ENCODE assay signal across 13 mouse cellular contexts in the genomic region with DNA sequence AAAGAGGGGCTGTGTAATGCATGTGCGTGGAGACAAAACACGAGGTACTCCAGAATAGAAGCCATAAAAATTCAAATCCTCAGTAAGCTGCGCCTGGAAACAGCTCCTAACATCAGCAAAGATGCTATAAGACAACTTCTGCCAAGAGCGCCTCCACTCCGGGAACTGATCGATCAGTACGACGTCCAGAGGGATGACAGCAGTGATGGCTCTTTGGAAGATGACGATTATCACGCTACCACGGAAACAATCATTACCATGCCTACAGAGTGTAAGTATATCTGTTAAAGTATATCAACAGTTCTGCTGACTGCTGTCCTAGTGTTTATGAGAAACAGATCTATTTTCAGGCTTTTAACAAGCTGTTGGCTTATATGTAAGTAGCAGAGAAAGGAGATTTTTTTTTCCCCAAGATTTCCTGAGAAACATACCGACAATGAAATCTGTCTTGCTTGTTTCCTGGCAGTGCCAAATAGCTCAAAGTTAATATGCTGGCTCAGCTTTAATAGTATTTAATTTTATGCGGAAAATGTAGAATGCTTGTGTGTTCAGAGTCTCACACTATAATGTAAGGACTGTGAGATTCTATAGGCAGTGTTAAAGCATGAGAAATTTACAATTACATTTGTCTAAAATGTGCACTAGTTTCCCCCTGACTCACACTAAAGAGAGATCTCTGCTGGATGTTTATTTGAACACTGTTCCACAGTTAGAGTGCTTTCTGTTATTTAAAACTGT. TPM values are rescaled to one million over a fixed set of nuclear protein-coding genes. Genes with fewer than 3 reads are reported as not detected.
DNase-seq lines count a peak whose midpoint lies in the region; ATAC-seq lines count a peak whose summit lies in the region.
"Had no signal": no experiment of that assay in that cellular context is flagged by ENCODE, and none has a peak within 500 bp of the region (broad histone marks: within the 10 kb centered on the region; RNA-seq: fewer than 3 reads in every experiment).

No protein-coding gene starts in this region.

- H3K4me3 ChIP-seq in heart, embryonic 15.5 days: no peak overlapping the region
- 0 out of 2 replicates have a peak overlapping the region, but pooled peaks have one; percentile 30 for H3K4me3 ChIP-seq in embryonic facial prominence, embryonic 10.5 days

- ATAC-seq in heart, embryonic 15.5 days (replicated peaks; ENCODE audit: insufficient number of reproducible peaks, insufficient read depth, low FRiP score, low read depth): no peak
- ATAC-seq: activated CD4-positive, CD25-positive, alpha-beta regulatory T cell, adult 4 months; CD4-positive, CD25-positive, alpha-beta regulatory T cell, adult 4 months had no signal

- no peaks in the 10 kb centered on the region for H3K9me3 ChIP-seq in heart, embryonic 15.5 days (replicated peaks)
- H3K9me3 ChIP-seq in embryonic facial prominence, embryonic 10.5 days: no peaks in the 10 kb centered on the region

- intact Hi-C loops in heart, postnatal 36 days (cut with DNase I): no loop called here

- no peaks in the 10 kb centered on the region for H3K27me3 ChIP-seq in heart, embryonic 15.5 days
- H3K27me3 ChIP-seq in embryonic facial prominence, embryonic 10.5 days (replicated peaks; ENCODE audit: low read depth, poor library complexity, severe bottlenecking): no peaks in the 10 kb centered on the region

- H3K4me1 ChIP-seq in heart, embryonic 15.5 days (replicated peaks): no peaks in the 10 kb centered on the region; the same call in 1 of the 2 replicates
- peaks cover 49% of the 10 kb centered on the region for H3K4me1 ChIP-seq in embryonic facial prominence, embryonic 10.5 days

- no peak for DNase-seq in heart, adult 18-20 months
- DNase-seq in embryonic facial prominence, embryonic 10.5 days (ENCODE audit: low spot score): no peak
- DNase-seq in layer of hippocampus, adult 8-10 months (ENCODE audit: low spot score in 2 of 2): peak; percentile 45 to 57
- peak; percentile 23 for DNase-seq in right cerebral cortex, adult 18-20 months
- no peak for DNase-seq in lung, postnatal 4 days
- DNase-seq in ovary, adult 18-20 months (ENCODE audit: low spot score): no peak
- no peak for DNase-seq in heart, postnatal 36 days
- DNase-seq: cerebellum, postnatal 36 days; kidney, postnatal 14 days had no signal

- 0 out of 2 replicates have a peak overlapping the region, but pooled peaks have one; percentile 20 for H3K4me2 ChIP-seq in heart, embryonic 15.5 days

- no peaks in the 10 kb centered on the region for H3K36me3 ChIP-seq in heart, embryonic 15.5 days
- no peaks in the 10 kb centered on the region for H3K36me3 ChIP-seq in embryonic facial prominence, embryonic 10.5 days (replicated peaks)

- no peak overlapping the region for H3K9ac ChIP-seq in heart, embryonic 15.5 days

- H3K27ac ChIP-seq in heart, embryonic 15.5 days: no peak overlapping the region
- H3K27ac ChIP-seq in embryonic facial prominence, embryonic 10.5 days (replicated peaks): no peak overlapping the region
- H3K27ac ChIP-seq: macrophage had no signal

- WGBS in heart, embryonic 15.5 days: 46% methylated on average over 13 of the region's 13 CpGs
- WGBS in embryonic facial prominence, embryonic 10.5 days: 65% methylated on average over 13 of the region's 13 CpGs

RNA-seq across cellular contexts. Expression of a gene that starts 0.6 kb away (rescaled TPM):
- polyA plus RNA-seq in heart, embryonic 15.5 days (2015; fragmentation: Nextera tagmentation; extraction: Ambion mirVana): 2.0 TPM in 2 replicates
- total RNA-seq in heart, adult 18-20 months (2021): under 1 TPM; 0.30 to 0.39 TPM
- polyA plus RNA-seq in embryonic facial prominence, embryonic 10.5 days (2016; fragmentation: Nextera tagmentation; extraction: Ambion mirVana): 3.1 and 3.5 TPM in 2 replicates
- total RNA-seq in layer of hippocampus, adult 8-10 months (2022): 1 to 10 TPM in 1 of 4 experiments, under 1 TPM in 3; 0.55 to 1.4 (median 0.70) TPM
- total RNA-seq in heart, postnatal 36 days (2021): under 1 TPM; 0.31 to 0.46 TPM
- polyA plus RNA-seq: activated CD4-positive, CD25-positive, alpha-beta regulatory T cell, adult 4 months; macrophage had no signal

RNA-seq across cellular contexts. Expression of a gene that starts 42.1 kb away (rescaled TPM):
- polyA plus RNA-seq in heart, embryonic 15.5 days (2015; fragmentation: Nextera tagmentation; extraction: Ambion mirVana): 0.86 and 0.88 TPM in 2 replicates
- total RNA-seq in heart, adult 18-20 months (2021): 1 to 10 TPM; 1.1 TPM
- polyA plus RNA-seq in embryonic facial prominence, embryonic 10.5 days (2016; fragmentation: Nextera tagmentation; extraction: Ambion mirVana): 4.6 and 4.9 TPM in 2 replicates
- 10 to 100 TPM in 3 of 4 experiments, 1 to 10 TPM in 1; 9.4 to 11.0 (median 10.6) TPM for total RNA-seq in layer of hippocampus, adult 8-10 months (2022)
- 1 to 10 TPM in 1 of 2 experiments, under 1 TPM in 1; 0.75 to 1.5 TPM for total RNA-seq in heart, postnatal 36 days (2021)
- polyA plus RNA-seq: macrophage had no signal

Comparison
In these comparisons a context has a peak if more than half of its experiments do, and no peak if none do; other contexts are left out.
1. DNase-seq: peak in layer of hippocampus, adult 8-10 months (2 of 2) and right cerebral cortex, adult 18-20 months (single experiment); none in heart, adult 18-20 months (0 of 2), embryonic facial prominence, embryonic 10.5 days (single experiment), lung, postnatal 4 days (0 of 2), ovary, adult 18-20 months (single experiment) and heart, postnatal 36 days (0 of 2).
2. RNA of a gene that starts 42.1 kb away (total RNA-seq): 9.4 to 11.0 TPM in layer of hippocampus, adult 8-10 months; 0.75 to 1.5 TPM in heart, postnatal 36 days and 1.1 TPM in heart, adult 18-20 months; every median in the first group is over 4 times any median in the second.